Mouse (Mus musculus): ENCODE results near the gene Tagln3. TPM values are rescaled to one million over a fixed set of nuclear protein-coding genes. Genes with fewer than 3 reads are reported as not detected.

The Tagln3 gene
- polyA plus RNA-seq, 1 experiment from 2014 or later, result 0.76 TPM

- Histone ChIP-seq H3K36me3 (no peaks in the 10 kb centered on the region), H3K27me3 (replicated peaks) (no peaks in the 10 kb centered on the region), H3K4me3 (no peak overlapping the region), H3K4me2 (no peak overlapping the region), H3K4me1 (no peaks in the 10 kb centered on the region), H3K9me3 (replicated peaks) (no peaks in the 10 kb centered on the region), H3K9ac (no peak overlapping the region), H3K27ac (no peak overlapping the region)
- 39% methylated on average over 1 of the region's 1 CpGs for WGBS (ENCODE audit: insufficient replicate concordance)
- ATAC-seq, result no peak
These were observed 10.5 kb downstream of the Tagln3 start for GRCm38 (mm10) chr16:45713878-45714277.

GRCm38 (mm10) chr16:45713261-45713660, 11.1 kb downstream of the Tagln3 start:
- H3K9ac ChIP-seq, result no peak overlapping the region
- no peak overlapping the region for H3K4me3 ChIP-seq
- 65% methylated on average over 5 of the region's 5 CpGs for WGBS (ENCODE audit: insufficient replicate concordance)
- no peak overlapping the region for H3K27ac ChIP-seq
- H3K4me2 ChIP-seq, result no peak overlapping the region
- no peaks in the 10 kb centered on the region for H3K4me1 ChIP-seq
- no peaks in the 10 kb centered on the region for H3K27me3 ChIP-seq (replicated peaks)
- H3K36me3 ChIP-seq, result no peaks in the 10 kb centered on the region
- ATAC-seq, result no peak
- H3K9me3 ChIP-seq (replicated peaks), result no peaks in the 10 kb centered on the region

- no peak overlapping the region for H3K4me3 ChIP-seq
- no peaks in the 10 kb centered on the region for H3K36me3 ChIP-seq
- H3K9me3 ChIP-seq (replicated peaks), result no peaks in the 10 kb centered on the region
- no peak overlapping the region for H3K9ac ChIP-seq
- no peak overlapping the region for H3K4me2 ChIP-seq
- no peak overlapping the region for H3K27ac ChIP-seq
- ATAC-seq, result no peak; the same call in 1 of the 2 replicates
- no peaks in the 10 kb centered on the region for H3K27me3 ChIP-seq (replicated peaks)
- H3K4me1 ChIP-seq, result no peaks in the 10 kb centered on the region
- WGBS (ENCODE audit: insufficient replicate concordance), result 61% methylated on average over 7 of the region's 7 CpGs
These were observed 13.1 kb downstream of the Tagln3 start for GRCm38 (mm10) chr16:45711263-45711662.

- Histone ChIP-seq H3K27ac (no peak overlapping the region), H3K9me3 (replicated peaks) (no peaks in the 10 kb centered on the region), H3K4me3 (no peak overlapping the region), H3K36me3 (no peaks in the 10 kb centered on the region), H3K9ac (no peak overlapping the region), H3K4me1 (no peaks in the 10 kb centered on the region), H3K27me3 (replicated peaks) (no peaks in the 10 kb centered on the region), H3K4me2 (no peak overlapping the region)
- WGBS (ENCODE audit: insufficient replicate concordance), result 54% methylated on average over 5 of the region's 5 CpGs
- ATAC-seq, result no peak
These were observed 25.1 kb downstream of the Tagln3 start for GRCm38 (mm10) chr16:45699301-45699700.

GRCm38 (mm10) chr16:45697996-45698395, 26.4 kb downstream of the Tagln3 start:
- Histone ChIP-seq H3K4me3 (no peak overlapping the region), H3K9me3 (replicated peaks) (no peaks in the 10 kb centered on the region), H3K4me2 (no peak overlapping the region), H3K27ac (no peak overlapping the region), H3K9ac (no peak overlapping the region), H3K27me3 (replicated peaks) (no peaks in the 10 kb centered on the region), H3K4me1 (no peaks in the 10 kb centered on the region), H3K36me3 (no peaks in the 10 kb centered on the region)
- ATAC-seq, result no peak
- WGBS (ENCODE audit: insufficient replicate concordance), result 68% methylated on average over 6 of the region's 6 CpGs

- no peak overlapping the region for H3K9ac ChIP-seq
- WGBS (ENCODE audit: insufficient replicate concordance), result 64% methylated on average over 9 of the region's 9 CpGs
- no peak overlapping the region for H3K27ac ChIP-seq
- H3K27me3 ChIP-seq (replicated peaks), result no peaks in the 10 kb centered on the region
- no peak overlapping the region for H3K4me3 ChIP-seq
- H3K36me3 ChIP-seq, result no peaks in the 10 kb centered on the region
- H3K9me3 ChIP-seq (replicated peaks), result no peaks in the 10 kb centered on the region
- H3K4me1 ChIP-seq, result no peaks in the 10 kb centered on the region
- H3K4me2 ChIP-seq, result no peak overlapping the region
- no peak for ATAC-seq
These were observed 28.8 kb downstream of the Tagln3 start for GRCm38 (mm10) chr16:45695445-45696160.

- ATAC-seq, result no peak
- no peaks in the 10 kb centered on the region for H3K36me3 ChIP-seq
- no peak within 1 kb of the TSS for H3K27ac ChIP-seq
- H3K9ac ChIP-seq, result no peak within 1 kb of the TSS
- WGBS (ENCODE audit: insufficient replicate concordance), result 53% methylated on average over 10 of the region's 10 CpGs
- no peaks in the 10 kb centered on the region for H3K9me3 ChIP-seq (replicated peaks)
- H3K4me2 ChIP-seq, result no peak within 1 kb of the TSS
- H3K4me1 ChIP-seq, result no peaks in the 10 kb centered on the region
- H3K4me3 ChIP-seq, result no peak within 1 kb of the TSS
- no peaks in the 10 kb centered on the region for H3K27me3 ChIP-seq (replicated peaks)
These were observed 30.9 kb downstream of the Tagln3 start, which contains the start of gene Tmprss7 for GRCm38 (mm10) chr16:45693558-45693957. TSS of gene Tmprss7 (minus strand) at chr16:45693658.

GRCm38 (mm10) chr16:45692851-45693250, 31.6 kb downstream of the Tagln3 start:
- Histone ChIP-seq H3K4me3 (no peak overlapping the region), H3K9me3 (replicated peaks) (no peaks in the 10 kb centered on the region), H3K36me3 (no peaks in the 10 kb centered on the region), H3K4me1 (no peaks in the 10 kb centered on the region), H3K4me2 (no peak overlapping the region), H3K27ac (no peak overlapping the region), H3K27me3 (replicated peaks) (no peaks in the 10 kb centered on the region), H3K9ac (no peak overlapping the region)
- WGBS (ENCODE audit: insufficient replicate concordance), result 66% methylated on average over 3 of the region's 3 CpGs
- no peak for ATAC-seq

- 48% methylated on average over 4 of the region's 4 CpGs for WGBS (ENCODE audit: insufficient replicate concordance)
- Histone ChIP-seq H3K4me2 (no peak overlapping the region), H3K4me3 (no peak overlapping the region), H3K9me3 (replicated peaks) (no peaks in the 10 kb centered on the region), H3K27me3 (replicated peaks) (no peaks in the 10 kb centered on the region), H3K4me1 (no peaks in the 10 kb centered on the region), H3K9ac (no peak overlapping the region), H3K36me3 (no peaks in the 10 kb centered on the region), H3K27ac (no peak overlapping the region)
- no peak for ATAC-seq
These were observed 34.2 kb downstream of the Tagln3 start for GRCm38 (mm10) chr16:45690178-45690577.

- no peak for ATAC-seq
- H3K27me3 ChIP-seq (replicated peaks), result no peaks in the 10 kb centered on the region
- H3K9me3 ChIP-seq (replicated peaks), result no peaks in the 10 kb centered on the region
- no peak overlapping the region for H3K9ac ChIP-seq
- no peak overlapping the region for H3K4me2 ChIP-seq
- no peaks in the 10 kb centered on the region for H3K4me1 ChIP-seq
- H3K4me3 ChIP-seq, result no peak overlapping the region
- no peak overlapping the region for H3K27ac ChIP-seq
- H3K36me3 ChIP-seq, result no peaks in the 10 kb centered on the region
- WGBS (ENCODE audit: insufficient replicate concordance), result 51% methylated on average over 3 of the region's 3 CpGs
These were observed 37.6 kb downstream of the Tagln3 start for GRCm38 (mm10) chr16:45686833-45687232.

GRCm38 (mm10) chr16:45685295-45685694, 39.1 kb downstream of the Tagln3 start:
- Histone ChIP-seq H3K27ac (no peak overlapping the region), H3K4me3 (no peak overlapping the region), H3K4me2 (no peak overlapping the region), H3K36me3 (no peaks in the 10 kb centered on the region), H3K9me3 (replicated peaks) (no peaks in the 10 kb centered on the region), H3K4me1 (no peaks in the 10 kb centered on the region), H3K9ac (no peak overlapping the region), H3K27me3 (replicated peaks) (no peaks in the 10 kb centered on the region)
- ATAC-seq, result no peak
- WGBS (ENCODE audit: insufficient replicate concordance), result 61% methylated on average over 3 of the region's 3 CpGs

GRCm38 (mm10) chr16:45684815-45685214, 39.6 kb downstream of the Tagln3 start:
- no peak overlapping the region for H3K9ac ChIP-seq
- ATAC-seq, result no peak

GRCm38 (mm10) chr16:45676462-45676861, 47.9 kb downstream of the Tagln3 start:
- ATAC-seq, result no peak
- Histone ChIP-seq H3K4me2 (no peak overlapping the region), H3K27me3 (replicated peaks) (no peaks in the 10 kb centered on the region), H3K4me3 (no peak overlapping the region), H3K36me3 (no peaks in the 10 kb centered on the region), H3K9me3 (replicated peaks) (no peaks in the 10 kb centered on the region), H3K9ac (no peak overlapping the region), H3K4me1 (no peaks in the 10 kb centered on the region), H3K27ac (no peak overlapping the region)
- WGBS (ENCODE audit: insufficient replicate concordance), result 17% methylated on average over 1 of the region's 1 CpGs

More at GRCm38 (mm10) chr16:45684815-45685214, 39.6 kb downstream of the Tagln3 start:
- Histone ChIP-seq H3K27me3 (replicated peaks) (no peaks in the 10 kb centered on the region), H3K27ac (no peak overlapping the region), H3K36me3 (no peaks in the 10 kb centered on the region), H3K4me2 (no peak overlapping the region), H3K9me3 (replicated peaks) (no peaks in the 10 kb centered on the region), H3K4me1 (no peaks in the 10 kb centered on the region), H3K4me3 (no peak overlapping the region)
- WGBS (ENCODE audit: insufficient replicate concordance), result 12% methylated on average over 8 of the region's 8 CpGs
